Mouse (Mus musculus): Measurements from ENCODE around the gene Tnfaip6.
A peak's percentile ranks its signal among the peaks of the same experiment; 100 is the strongest.

Gene Tnfaip6

GRCm38 (mm10) chr2:52052335-52052734 is 14.5 kb downstream of the Tnfaip6 start:
- no peak for DNase-seq (ENCODE audit: low spot score in 2 of 2)

GRCm38 (mm10) chr2:52053502-52053901 is 15.7 kb downstream of the Tnfaip6 start:
- no peak for DNase-seq (ENCODE audit: low spot score in 2 of 2)

- DNase-seq (ENCODE audit: low spot score in 2 of 2) = no peak
Measured at GRCm38 (mm10) chr2:52055616-52056015, 17.8 kb downstream of the Tnfaip6 start.

GRCm38 (mm10) chr2:52057099-52057498 is 19.3 kb downstream of the Tnfaip6 start:
- no peak for DNase-seq (ENCODE audit: low spot score in 2 of 2)

- DNase-seq (ENCODE audit: low spot score in 2 of 2) = no peak
Measured at GRCm38 (mm10) chr2:52057681-52058080, 19.9 kb downstream of the Tnfaip6 start.

GRCm38 (mm10) chr2:52068641-52069040 is 30.8 kb downstream of the Tnfaip6 start:
- no peak for DNase-seq (ENCODE audit: low spot score in 2 of 2)

- no peak for DNase-seq (ENCODE audit: low spot score in 2 of 2)
Measured at GRCm38 (mm10) chr2:52070816-52071215, 33.0 kb downstream of the Tnfaip6 start.

GRCm38 (mm10) chr2:52071241-52071991 is 33.6 kb downstream of the Tnfaip6 start:
- DNase-seq (ENCODE audit: low spot score in 2 of 2) = no peak

- DNase-seq (ENCODE audit: low spot score in 2 of 2) = no peak
Measured at GRCm38 (mm10) chr2:52072065-52072490, 34.3 kb downstream of the Tnfaip6 start.

- DNase-seq (ENCODE audit: low spot score in 2 of 2) = peak; percentile 81 to 85
Measured at GRCm38 (mm10) chr2:52072491-52073140, 34.8 kb downstream of the Tnfaip6 start, which contains the start of gene Rif1. Gene Rif1, plus strand, starts transcription at chr2:52072832.

GRCm38 (mm10) chr2:52073141-52073904 is 35.5 kb downstream of the Tnfaip6 start:
- DNase-seq (ENCODE audit: low spot score in 2 of 2) = no peak

- DNase-seq (ENCODE audit: low spot score in 2 of 2) = no peak
Measured at GRCm38 (mm10) chr2:52078666-52079065, 40.9 kb downstream of the Tnfaip6 start.

GRCm38 (mm10) chr2:52084013-52084412 is 46.2 kb downstream of the Tnfaip6 start:
- DNase-seq (ENCODE audit: low spot score in 2 of 2) = no peak

- no peak for DNase-seq (ENCODE audit: low spot score in 2 of 2)
Measured at GRCm38 (mm10) chr2:52084571-52084970, 46.8 kb downstream of the Tnfaip6 start.

Measured in urinary bladder, adult 18-20 months (tissue).